Mouse (Mus musculus) CH12.LX (cell line): ENCODE results near the gene Lama5. TPM values are rescaled to one million over a fixed set of nuclear protein-coding genes. Genes with fewer than 3 reads are reported as not detected.

ENCODE experiments used
- DNase-seq: peaks from one replicate; pipeline ENCODE4 v3.0.0-alpha.2; 2013; ENCODE audit errors: extremely low read depth
- H3K27ac ChIP-seq: 2 replicates; pipeline ENCODE4 v1.5.1; 2012; ENCODE audit warnings: low read depth, mild to moderate bottlenecking, control low read depth, moderate library complexity; ENCODE audit not compliant: insufficient read depth
- H3K27me3 ChIP-seq: replicated peaks from 2 replicates; pipeline ENCODE3; 2012; ENCODE audit warnings: inconsistent platforms
- H3K36me3 ChIP-seq, 2 experiments: replicated peaks in 1 of 2; 2 replicates each; pipeline versions ENCODE3 to v1.6.1; 2012; ENCODE audit warnings: inconsistent platforms in 1 of 2, low read length in 1 of 2, mild to moderate bottlenecking in 1 of 2, mixed read lengths in 1 of 2, moderate library complexity in 1 of 2; ENCODE audit not compliant: control insufficient read depth in 1 of 2, insufficient read depth in 1 of 2
- H3K4me1 ChIP-seq, 2 experiments: 2 replicates each; pipeline ENCODE4 v1.6.1; 2012; ENCODE audit warnings: inconsistent platforms in 1 of 2, moderate library complexity in 1 of 2; ENCODE audit not compliant: insufficient read depth in 2 of 2, control insufficient read depth in 1 of 2
- H3K4me2 ChIP-seq: 2 replicates; pipeline ENCODE4 v1.6.1; 2012; ENCODE audit warnings: low read depth, mild to moderate bottlenecking, control low read depth; ENCODE audit not compliant: poor library complexity, insufficient read depth, severe bottlenecking
- H3K4me3 ChIP-seq, 3 experiments: fragments of 150-350 bp in 1 of 3; sonication (generic) in 1 of 3; replicated peaks in 1 of 3; 2 replicates each; pipeline versions ENCODE3 to v1.5.1; 2011 to 2012; ENCODE audit warnings: low read depth in 2 of 3, low read length in 2 of 3, mild to moderate bottlenecking in 2 of 3, moderate library complexity in 2 of 3, control low read depth in 1 of 3, improper control_type of control experiment in 1 of 3, inconsistent platforms in 1 of 3, mixed read lengths in 1 of 3; ENCODE audit not compliant: poor library complexity in 1 of 3
- H3K79me2 ChIP-seq: replicated peaks from 2 replicates; pipeline ENCODE4 v1.6.1; 2012; ENCODE audit warnings: mild to moderate bottlenecking, moderate library complexity; ENCODE audit not compliant: control insufficient read depth, poor library complexity, insufficient read depth, severe bottlenecking; ENCODE audit errors: extremely low read depth
- H3K9ac ChIP-seq: 2 replicates; pipeline ENCODE4 v1.6.1; 2012; ENCODE audit warnings: low read depth, mild to moderate bottlenecking, control low read depth, moderate library complexity; ENCODE audit not compliant: insufficient read depth
- H3K9me3 ChIP-seq: replicated peaks from 2 replicates; pipeline ENCODE3; 2012; ENCODE audit warnings: low read length, inconsistent platforms, mixed read lengths
- E2F4 ChIP-seq: IDR thresholded peaks from 2 replicates; pipeline ENCODE4 v1.6.1; 2011; ENCODE audit warnings: low read depth, low read length, improper control_type of control experiment; ENCODE audit not compliant: insufficient replicate concordance
- ELF1 ChIP-seq: IDR thresholded peaks from 2 replicates; pipeline ENCODE4 v1.6.1; 2014; ENCODE audit warnings: low read depth, mild to moderate bottlenecking, inconsistent platforms, low read length, improper control_type of control experiment
- ETS1 ChIP-seq: conservative IDR thresholded peaks from 2 replicates; pipeline ENCODE4 v1.6.1; 2012; ENCODE audit warnings: low read depth, mild to moderate bottlenecking, inconsistent platforms, low read length, improper control_type of control experiment, moderate library complexity
- HCFC1 ChIP-seq: IDR thresholded peaks from 2 replicates; pipeline ENCODE4 v1.6.1; 2012; ENCODE audit warnings: low read depth, mild to moderate bottlenecking, inconsistent platforms, low read length, improper control_type of control experiment
- JUN ChIP-seq: IDR thresholded peaks from 2 replicates; pipeline ENCODE4 v1.6.1; 2011; ENCODE audit warnings: low read depth, mild to moderate bottlenecking, low read length, improper control_type of control experiment, moderate library complexity; ENCODE audit not compliant: insufficient read depth
- JUND ChIP-seq: conservative IDR thresholded peaks from 2 replicates; pipeline ENCODE4 v1.6.1; 2011; ENCODE audit warnings: low read depth, low read length, improper control_type of control experiment
- KAT2A ChIP-seq: IDR thresholded peaks from 2 replicates; pipeline ENCODE4 v1.6.1; 2012; ENCODE audit warnings: low read length, improper control_type of control experiment, inconsistent platforms; ENCODE audit not compliant: insufficient replicate concordance
- MAX ChIP-seq: IDR thresholded peaks from 2 replicates; pipeline ENCODE4 v1.6.1; 2011; ENCODE audit warnings: low read length, improper control_type of control experiment
- MAZ ChIP-seq: IDR thresholded peaks from 2 replicates; pipeline ENCODE4 v1.6.1; 2012; ENCODE audit warnings: low read depth, mild to moderate bottlenecking, inconsistent platforms, low read length, improper control_type of control experiment, moderate library complexity
- MYC ChIP-seq: IDR thresholded peaks from 2 replicates; pipeline ENCODE4 v1.6.1; 2011; ENCODE audit warnings: low read depth, mild to moderate bottlenecking, improper control_type of control experiment, low read length
- NRF1 ChIP-seq: IDR thresholded peaks from 2 replicates; pipeline ENCODE4 v1.6.1; 2014; ENCODE audit warnings: low read depth, mild to moderate bottlenecking, inconsistent platforms, low read length, improper control_type of control experiment, moderate library complexity
- PAX5 ChIP-seq: IDR thresholded peaks from 2 replicates; pipeline ENCODE4 v1.6.1; 2012; ENCODE audit warnings: low read length, inconsistent platforms, mixed read lengths
- POLR2A ChIP-seq: IDR thresholded peaks from 2 replicates; pipeline ENCODE4 v1.6.1; 2011; ENCODE audit warnings: low read depth, mild to moderate bottlenecking, improper control_type of control experiment, low read length
- RAD21 ChIP-seq: IDR thresholded peaks from 2 replicates; pipeline ENCODE4 v1.6.1; 2011; ENCODE audit warnings: low read depth, mild to moderate bottlenecking, low read length, improper control_type of control experiment, moderate library complexity
- RCOR1 ChIP-seq: conservative IDR thresholded peaks from 2 replicates; pipeline ENCODE4 v1.6.1; 2012; ENCODE audit warnings: low read depth, mild to moderate bottlenecking, inconsistent platforms, low read length, improper control_type of control experiment
- SIN3A ChIP-seq: IDR thresholded peaks from 2 replicates; pipeline ENCODE4 v1.6.1; 2012; ENCODE audit warnings: low read length, improper control_type of control experiment, inconsistent platforms
- TBP ChIP-seq: conservative IDR thresholded peaks from 2 replicates; pipeline ENCODE4 v1.6.1; 2011; ENCODE audit warnings: low read depth, low read length, improper control_type of control experiment
- TCF12 ChIP-seq: IDR thresholded peaks from 2 replicates; pipeline ENCODE4 v1.6.1; 2014; ENCODE audit warnings: low read depth, mild to moderate bottlenecking, inconsistent platforms, low read length, improper control_type of control experiment
- UBTF ChIP-seq: IDR thresholded peaks from 2 replicates; pipeline ENCODE4 v1.6.1; 2012; ENCODE audit warnings: low read depth, mild to moderate bottlenecking, inconsistent platforms, low read length, improper control_type of control experiment, moderate library complexity
- USF1 ChIP-seq: IDR thresholded peaks from 2 replicates; pipeline ENCODE4 v1.6.1; 2014; ENCODE audit warnings: low read depth, mild to moderate bottlenecking, inconsistent platforms, low read length, improper control_type of control experiment
- ZC3H11A ChIP-seq: IDR thresholded peaks from 2 replicates; pipeline ENCODE4 v1.6.1; 2012; ENCODE audit warnings: low read depth, mild to moderate bottlenecking, inconsistent platforms, low read length, improper control_type of control experiment
- ZKSCAN1 ChIP-seq: IDR thresholded peaks from 2 replicates; pipeline ENCODE4 v1.6.1; 2012; ENCODE audit warnings: low read depth, inconsistent platforms, low read length, improper control_type of control experiment, borderline replicate concordance
- ZNF384 ChIP-seq: IDR thresholded peaks from 2 replicates; pipeline ENCODE4 v1.6.1; 2012; ENCODE audit warnings: low read depth, low read length, improper control_type of control experiment, inconsistent platforms
- dilution Hi-C: fragments of 300-500 bp; cut with MboI; formaldehyde crosslinking; loops from 2 replicates; pipeline ENCODE4 v1.14.3; 2020; ENCODE audit warnings: low sequenced_read_pairs; ENCODE audit not compliant: extremely low pct_unique_long_range_greater_than_20kb, extremely low pct_ligation_motif_present
- in situ Hi-C: fragments of 300-500 bp; cut with MboI; formaldehyde crosslinking; loops from 3 replicates; pipeline ENCODE4 v1.14.3; 2019; ENCODE audit warnings: low sequenced_read_pairs, low pct_ligation_motif_present, low pct_unique_long_range_greater_than_20kb, mixed read lengths
- polyA plus RNA-seq: library from polyadenylated mRNA; unstranded; fragments of >175 nt; gene quantifications from 2 replicates; pipeline ENCODE4 v1.2.1, GENCODE M21; 2012; ENCODE audit warnings: low read depth; ENCODE audit not compliant: insufficient read length
- total RNA-seq, 2 experiments: library from RNA; depleted of rRNA; stranded (reverse); fragments of 300-350 nt in 1 of 2; fragments of >200 nt in 1 of 2; gene quantifications; 2 replicates each; pipeline ENCODE4 v1.2.3; 2012 to 2014

Gene Lama5
- total and polyA plus RNA-seq, 3 experiments, result 0.20 to 0.85 (median 0.67) TPM

DNA sequence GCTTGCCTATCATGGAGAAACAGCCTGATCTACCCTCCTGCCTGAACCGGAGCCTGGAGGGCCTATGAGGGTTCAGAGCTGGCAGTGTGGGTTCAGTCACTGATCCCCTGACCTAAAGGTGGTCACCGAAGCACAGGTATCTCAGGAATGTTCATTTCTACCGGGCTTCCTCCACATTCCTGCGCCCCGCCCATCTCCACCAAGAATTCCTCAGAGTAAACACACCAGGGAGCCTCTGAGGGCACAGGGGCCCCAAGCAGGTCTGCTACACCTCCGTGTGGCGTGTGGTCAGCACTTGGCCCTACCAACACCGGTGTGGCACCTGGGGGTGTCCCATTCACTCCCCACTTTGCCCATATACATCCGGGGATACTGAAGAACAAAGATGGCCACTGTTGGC lies 5.5 kb downstream of the Lama5 start:
- no peak overlapping the region for H3K4me3 ChIP-seq
- H3K36me3 ChIP-seq, result no peaks in the 10 kb centered on the region
- no peak overlapping the region for H3K9ac ChIP-seq
- no peaks in the 10 kb centered on the region for H3K79me2 ChIP-seq
- H3K9me3 ChIP-seq, result no peaks in the 10 kb centered on the region
- no peak for DNase-seq
- H3K4me2 ChIP-seq, result no peak overlapping the region
- TF ChIP-seq JUND, result no peak
- no peak for TF ChIP-seq RAD21
- no peak for TF ChIP-seq ZKSCAN1
- TF ChIP-seq TCF12, result no peak
- no peak for TF ChIP-seq MAZ
- no peak for TF ChIP-seq USF1
- TF ChIP-seq JUN, result no peak
- no peak for TF ChIP-seq ZC3H11A
- TF ChIP-seq HCFC1, result no peak
- TF ChIP-seq POLR2A, result no peak
- TF ChIP-seq UBTF, result no peak
- TF ChIP-seq ETS1, result no peak
- no peak for TF ChIP-seq SIN3A
- TF ChIP-seq ELF1, result no peak
- TF ChIP-seq MYC, result no peak
- TF ChIP-seq E2F4, result no peak
- TF ChIP-seq MAX, result no peak
- dilution Hi-C loops (no loop called here), in situ Hi-C loops (no loop called here)
- peaks cover under 1 to 3% of the 10 kb centered on the region in 2 experiments; a peak in 2 of 4 replicates for H3K4me1 ChIP-seq
- H3K27me3 ChIP-seq, result peaks cover 91% of the 10 kb centered on the region
- no peak overlapping the region for H3K27ac ChIP-seq

DNA sequence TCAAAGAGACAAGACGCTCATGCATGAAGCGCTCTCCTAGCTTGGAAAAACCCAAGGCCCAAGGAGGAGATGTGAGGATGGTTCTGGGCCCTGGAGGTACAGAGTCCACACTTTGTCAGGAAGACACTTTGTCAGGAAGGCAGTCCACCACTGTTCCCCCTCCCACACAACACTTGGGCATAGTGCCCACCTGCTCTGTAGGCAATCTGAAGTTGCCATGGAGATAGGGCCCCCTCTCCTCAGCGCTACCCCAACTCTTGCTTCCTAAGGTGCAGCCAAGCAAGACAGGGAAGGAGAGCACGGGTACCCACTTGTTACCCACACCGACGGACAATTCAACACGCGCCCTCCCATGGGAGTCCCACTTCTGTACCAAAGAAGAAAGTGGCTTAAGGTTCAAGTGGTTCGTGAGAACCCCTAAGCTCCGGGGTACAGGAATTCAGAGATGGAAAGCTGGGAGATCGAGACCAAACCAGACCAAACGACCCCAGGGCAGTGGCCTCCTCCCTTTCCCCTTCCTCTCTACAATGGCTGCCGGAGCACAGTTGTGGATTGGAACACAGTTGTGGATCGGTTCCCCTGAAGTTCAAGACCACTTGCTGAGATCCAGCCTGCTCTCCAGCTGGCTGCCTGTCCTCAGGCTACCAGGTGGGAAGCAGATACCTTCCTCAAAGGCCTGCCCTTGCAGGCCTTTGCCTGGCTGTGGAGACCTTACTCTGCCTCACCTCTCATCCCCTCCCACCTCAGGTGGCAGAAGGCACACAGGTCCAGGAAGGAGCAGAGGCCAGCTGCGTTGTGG lies 6.3 kb downstream of the Lama5 start:
- TF ChIP-seq ZNF384 (no peak), HCFC1 (no peak), RCOR1 (no peak), TBP (no peak), NRF1 (no peak), RAD21 (no peak), ZKSCAN1 (no peak), PAX5 (no peak), SIN3A (no peak), E2F4 (no peak), ZC3H11A (no peak), KAT2A (no peak), MAZ (no peak)
- dilution Hi-C loops (no loop called here), in situ Hi-C loops (no loop called here)
- Histone ChIP-seq H3K9ac (no peak overlapping the region), H3K4me1 (peaks cover 0 to 3% of the 10 kb centered on the region in 2 experiments; a peak in 2 of 4 replicates), H3K4me2 (no peak overlapping the region), H3K79me2 (no peaks in the 10 kb centered on the region), H3K27ac (no peak overlapping the region), H3K4me3 (no peak overlapping the region), H3K9me3 (no peaks in the 10 kb centered on the region), H3K36me3 (no peaks in the 10 kb centered on the region), H3K27me3 (peaks cover 84% of the 10 kb centered on the region)
- no peak for DNase-seq
